Comparison of ENCODE assay signal across 8 mouse cellular contexts in the genomic region with DNA sequence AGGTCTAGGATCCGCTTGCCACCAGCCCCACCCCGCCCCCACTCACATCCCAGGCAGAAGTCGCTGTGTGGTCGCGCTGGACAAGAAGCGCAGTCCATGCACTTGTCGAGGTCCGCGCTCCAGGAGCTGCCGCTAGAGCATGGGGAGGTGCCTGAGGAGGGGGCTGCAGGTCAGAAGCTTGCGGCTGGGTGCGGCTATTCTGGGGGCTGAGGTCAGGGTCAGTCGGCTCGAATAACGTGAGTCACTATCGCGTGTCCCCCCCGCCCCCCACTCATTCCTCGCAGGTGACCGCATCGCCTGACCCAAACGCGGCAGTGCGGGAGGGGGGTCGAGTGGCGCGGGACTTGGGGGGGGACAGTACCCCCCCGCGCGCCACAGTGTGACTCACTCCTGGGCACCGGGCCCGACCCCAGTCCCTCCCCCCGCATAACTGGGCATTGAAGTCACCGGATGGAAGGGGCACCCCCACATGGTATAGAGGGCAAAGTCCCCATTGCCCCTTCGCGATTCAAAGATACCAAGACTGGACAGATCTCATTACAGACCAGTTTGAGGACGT. TPM values are rescaled to one million over a fixed set of nuclear protein-coding genes. Genes with fewer than 3 reads are reported as not detected.
DNase-seq lines count a peak whose midpoint lies in the region; ATAC-seq and TF ChIP-seq lines count a peak whose summit lies in the region.

No protein-coding gene starts in this region.

- DNase-seq in thymus, postnatal 0 days (ENCODE audit: low spot score) = peak; percentile 23
- DNase-seq in thymus, postnatal 25 days = no peak
- DNase-seq in cerebellum, adult 9-11 months = peak; percentile 78
- DNase-seq in heart, adult 2 months = peak; percentile 75 to 79
- DNase-seq in lung, postnatal 4 days = peak; percentile 70
- peak; percentile 68 for DNase-seq in urinary bladder, postnatal 14 days (ENCODE audit: low spot score)

- under 1% methylated on average over 37 of the region's 37 CpGs for WGBS in heart, adult 2 months
- WGBS in kidney, embryonic 15.5 days = 0% methylated on average over 37 of the region's 37 CpGs

- TF ChIP-seq CTCF in heart, adult 2 months (IDR thresholded peaks at IDR 0.05) = no peak

- no peak for ATAC-seq in kidney, embryonic 15.5 days (replicated peaks; ENCODE audit: low FRiP score)
- no peak for ATAC-seq in monocyte, adult 5-6 weeks (replicated peaks; ENCODE audit: insufficient number of reproducible peaks, low FRiP score, low TSS enrichment, poor library complexity, severe bottlenecking)

- peak overlapping the region; percentile 67 for H3K4me3 ChIP-seq in heart, adult 2 months
- peak overlapping the region; percentile 58 for H3K4me3 ChIP-seq in kidney, embryonic 15.5 days (replicated peaks)

- intact Hi-C loops in heart, adult 2 months (cut with DNase I) = no loop called here

- peak overlapping the region; percentile 93 for H3K27ac ChIP-seq in heart, adult 2 months
- peak overlapping the region; percentile 84 for H3K27ac ChIP-seq in kidney, embryonic 15.5 days

- H3K27me3 ChIP-seq in heart, adult 2 months (ENCODE audit: control insufficient read depth, insufficient read depth, low read length) = peaks cover 6% of the 10 kb centered on the region
- H3K27me3 ChIP-seq in kidney, embryonic 15.5 days = peaks cover 50% of the 10 kb centered on the region

- H3K4me1 ChIP-seq in heart, adult 2 months (ENCODE audit: control insufficient read depth, insufficient read depth, low read length) = peaks cover 2% of the 10 kb centered on the region
- peaks cover 74% of the 10 kb centered on the region for H3K4me1 ChIP-seq in kidney, embryonic 15.5 days

- H3K9me3 ChIP-seq in kidney, embryonic 15.5 days (replicated peaks) = no peaks in the 10 kb centered on the region

- peak overlapping the region; percentile 69 for H3K9ac ChIP-seq in heart, adult 2 months (ENCODE audit: low read depth, low read length)
- H3K9ac ChIP-seq in kidney, embryonic 15.5 days = peak overlapping the region; percentile 59

- no peaks in the 10 kb centered on the region for H3K79me2 ChIP-seq in heart, adult 2 months (replicated peaks; ENCODE audit: control insufficient read depth, insufficient read depth, low read length)

- peak overlapping the region; percentile 89 for H3K4me2 ChIP-seq in kidney, embryonic 15.5 days

- no peaks in the 10 kb centered on the region for H3K36me3 ChIP-seq in heart, adult 2 months (ENCODE audit: control insufficient read depth, insufficient read depth, low read length)
- no peaks in the 10 kb centered on the region for H3K36me3 ChIP-seq in kidney, embryonic 15.5 days

- TF ChIP-seq POLR2A in heart, adult 2 months (IDR thresholded peaks at IDR 0.05; ENCODE audit: insufficient read depth, low read depth, low read length) = no peak

- 0 out of 2 replicates have a peak, but pooled peaks have one; percentile 5 for TF ChIP-seq EP300 in heart, adult 2 months (IDR thresholded peaks at IDR 0.05; ENCODE audit: insufficient read depth, low read depth, low read length)

RNA-seq across cellular contexts. Expression of a gene that starts 0.7 kb away (rescaled TPM):
- polyA plus RNA-seq in thymus, postnatal 0 days (2015; fragmentation: Nextera tagmentation; extraction: Ambion mirVana) = 6.0 and 9.4 TPM in 2 replicates
- total RNA-seq in heart, adult 2 months (2021) = 10 to 100 TPM; 80.1 to 82.5 TPM
- 28.1 and 37.9 TPM in 2 replicates for polyA plus RNA-seq in heart, adult 2 months (2012; rRNA removed)
- polyA plus RNA-seq in kidney, embryonic 15.5 days (2015; fragmentation: Nextera tagmentation; extraction: Ambion mirVana) = 27.5 and 29.5 TPM in 2 replicates
- total RNA-seq in monocyte, adult 5-6 weeks (2017) = 29.6 to 37.5 TPM (median 33.9 TPM) in 3 replicates

RNA-seq across cellular contexts. Expression of a gene that starts 2.5 kb away (rescaled TPM):
- polyA plus RNA-seq in thymus, postnatal 0 days (2015; fragmentation: Nextera tagmentation; extraction: Ambion mirVana) = 0.39 and 0.45 TPM in 2 replicates
- total RNA-seq in heart, adult 2 months (2021) = not detected
- polyA plus RNA-seq in heart, adult 2 months (2012; rRNA removed) = not detected in 2 replicates
- polyA plus RNA-seq in kidney, embryonic 15.5 days (2015; fragmentation: Nextera tagmentation; extraction: Ambion mirVana) = 189 and 191 TPM in 2 replicates
- total RNA-seq in monocyte, adult 5-6 weeks (2017) = not detected in 3 replicates

RNA-seq across cellular contexts. Expression of a gene that starts 2.9 kb away (rescaled TPM):
- polyA plus RNA-seq in thymus, postnatal 0 days (2015; fragmentation: Nextera tagmentation; extraction: Ambion mirVana) = 47.3 and 50.7 TPM in 2 replicates
- total RNA-seq in heart, adult 2 months (2021) = 1 to 10 TPM; 9.6 to 9.7 TPM
- polyA plus RNA-seq in heart, adult 2 months (2012; rRNA removed) = 14.4 and 15.3 TPM in 2 replicates
- polyA plus RNA-seq in kidney, embryonic 15.5 days (2015; fragmentation: Nextera tagmentation; extraction: Ambion mirVana) = 52.4 and 53.4 TPM in 2 replicates
- 20.3 to 21.9 TPM (median 21.2 TPM) in 3 replicates for total RNA-seq in monocyte, adult 5-6 weeks (2017)

RNA-seq across cellular contexts. Expression of a gene that starts 3.2 kb away (rescaled TPM):
- 62.0 and 70.7 TPM in 2 replicates for polyA plus RNA-seq in thymus, postnatal 0 days (2015; fragmentation: Nextera tagmentation; extraction: Ambion mirVana)
- total RNA-seq in heart, adult 2 months (2021) = 100 to 1,000 TPM; 172 to 215 TPM
- 494 and 575 TPM in 2 replicates for polyA plus RNA-seq in heart, adult 2 months (2012; rRNA removed)
- 63.2 and 69.5 TPM in 2 replicates for polyA plus RNA-seq in kidney, embryonic 15.5 days (2015; fragmentation: Nextera tagmentation; extraction: Ambion mirVana)
- 36.7 to 49.3 TPM (median 38.3 TPM) in 3 replicates for total RNA-seq in monocyte, adult 5-6 weeks (2017)

RNA-seq across cellular contexts. Expression of a gene that starts 7.3 kb away (rescaled TPM):
- polyA plus RNA-seq in thymus, postnatal 0 days (2015; fragmentation: Nextera tagmentation; extraction: Ambion mirVana) = 0.57 and 1.3 TPM in 2 replicates
- total RNA-seq in heart, adult 2 months (2021) = not detected
- not detected in 2 replicates for polyA plus RNA-seq in heart, adult 2 months (2012; rRNA removed)
- 51.2 and 53.1 TPM in 2 replicates for polyA plus RNA-seq in kidney, embryonic 15.5 days (2015; fragmentation: Nextera tagmentation; extraction: Ambion mirVana)
- total RNA-seq in monocyte, adult 5-6 weeks (2017) = not detected in 3 replicates

Comparison
In these comparisons a context has a peak if more than half of its experiments do, and no peak if none do; other contexts are left out.
1. RNA of a gene that starts 2.5 kb away (polyA plus RNA-seq): 189 to 191 TPM in kidney, embryonic 15.5 days; 0.39 to 0.45 TPM in thymus, postnatal 0 days and not detected in heart, adult 2 months; every median in the first group is over 100 times any median in the second.